ENCODE assay signal across 26 mouse cellular contexts in the genomic region with DNA sequence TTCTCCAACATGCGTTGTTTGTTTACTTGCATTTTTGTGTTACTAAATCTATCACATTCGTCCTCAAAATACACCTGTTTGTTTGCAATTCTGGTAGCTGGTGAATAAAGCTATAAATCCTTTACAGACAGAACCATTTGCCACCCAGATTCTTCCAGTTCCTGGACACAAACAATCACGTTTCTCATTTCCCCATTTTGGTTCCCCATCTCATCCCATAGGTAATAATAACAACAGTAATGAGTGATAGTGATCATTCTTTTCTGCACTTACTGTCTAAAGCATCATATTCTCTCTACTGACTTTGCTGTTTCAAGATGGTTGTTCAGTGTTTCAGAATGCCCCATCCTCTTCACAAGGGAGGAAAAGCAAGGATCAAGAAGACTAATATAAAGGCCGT.
"Had no signal": no experiment of that assay in that cellular context is flagged by ENCODE, and none has a peak within 500 bp of the region (broad histone marks: within the 10 kb centered on the region; RNA-seq: fewer than 3 reads in every experiment).

No protein-coding gene starts in this region.

- DNase-seq: gastrocnemius, postnatal 14 days; gastrocnemius, postnatal 36 days; heart, adult 18-20 months; heart, postnatal 14 days; heart, postnatal 36 days; kidney, adult 18-20 months; kidney, adult 8-10 months; kidney, postnatal 14 days; kidney, postnatal 36 days; liver; liver, embryonic 13.5 days had no signal

- H3K27me3 ChIP-seq: heart, embryonic 12.5 days; hindbrain, embryonic 12.5 days; intestine, embryonic 15.5 days; limb, embryonic 12.5 days; liver, embryonic 13.5 days; liver, embryonic 15.5 days had no signal

- H3K4me2 ChIP-seq: hindbrain, embryonic 12.5 days; hindbrain, embryonic 14.5 days; intestine, embryonic 15.5 days; limb, embryonic 12.5 days; liver, embryonic 11.5 days; liver, embryonic 13.5 days; liver, embryonic 15.5 days had no signal

- H3K36me3 ChIP-seq: heart, embryonic 10.5 days; heart, embryonic 12.5 days; hindbrain, embryonic 12.5 days; intestine, embryonic 15.5 days; limb, embryonic 10.5 days; limb, embryonic 12.5 days; liver, embryonic 13.5 days; liver, embryonic 15.5 days had no signal

- H3K9me3 ChIP-seq: heart, embryonic 10.5 days; heart, embryonic 12.5 days; hindbrain, embryonic 12.5 days; intestine, embryonic 15.5 days; limb, embryonic 10.5 days; limb, embryonic 12.5 days; liver, embryonic 13.5 days; liver, embryonic 15.5 days had no signal

- ATAC-seq: hindbrain, embryonic 16.5 days; inflammation-experienced regulatory T-cells, adult 6 months; intestine, embryonic 15.5 days; intestine, postnatal 0 days had no signal

- H3K4me1 ChIP-seq: intestine, embryonic 15.5 days; liver, embryonic 13.5 days; liver, embryonic 15.5 days had no signal

- H3K9ac ChIP-seq: heart, embryonic 12.5 days; hindbrain, embryonic 12.5 days; hindbrain, embryonic 14.5 days; intestine, embryonic 15.5 days; limb, embryonic 12.5 days; liver, embryonic 13.5 days; liver, embryonic 15.5 days had no signal

- H3K27ac ChIP-seq: hindbrain, embryonic 12.5 days; hindbrain, embryonic 14.5 days; intestine, embryonic 15.5 days; kidney, postnatal 0 days; layer of hippocampus, adult 2 months; left cerebral cortex, adult 2 months; limb, embryonic 10.5 days; limb, embryonic 12.5 days; liver, embryonic 13.5 days; liver, embryonic 15.5 days had no signal

- H3K4me3 ChIP-seq: heart, embryonic 10.5 days; hindbrain, embryonic 12.5 days; intestine, embryonic 15.5 days; layer of hippocampus, adult 2 months; left cerebral cortex, adult 2 months; limb, embryonic 10.5 days; limb, embryonic 12.5 days; liver, embryonic 13.5 days; liver, embryonic 15.5 days had no signal
